Mouse (Mus musculus): Measurements from ENCODE around the gene Rnf185. TPM values are rescaled to one million over a fixed set of nuclear protein-coding genes. Genes with fewer than 3 reads are reported as not detected.

Rnf185 gene
- polyA plus RNA-seq, 1 experiment from 2014 or later = 40.6 TPM

DNA sequence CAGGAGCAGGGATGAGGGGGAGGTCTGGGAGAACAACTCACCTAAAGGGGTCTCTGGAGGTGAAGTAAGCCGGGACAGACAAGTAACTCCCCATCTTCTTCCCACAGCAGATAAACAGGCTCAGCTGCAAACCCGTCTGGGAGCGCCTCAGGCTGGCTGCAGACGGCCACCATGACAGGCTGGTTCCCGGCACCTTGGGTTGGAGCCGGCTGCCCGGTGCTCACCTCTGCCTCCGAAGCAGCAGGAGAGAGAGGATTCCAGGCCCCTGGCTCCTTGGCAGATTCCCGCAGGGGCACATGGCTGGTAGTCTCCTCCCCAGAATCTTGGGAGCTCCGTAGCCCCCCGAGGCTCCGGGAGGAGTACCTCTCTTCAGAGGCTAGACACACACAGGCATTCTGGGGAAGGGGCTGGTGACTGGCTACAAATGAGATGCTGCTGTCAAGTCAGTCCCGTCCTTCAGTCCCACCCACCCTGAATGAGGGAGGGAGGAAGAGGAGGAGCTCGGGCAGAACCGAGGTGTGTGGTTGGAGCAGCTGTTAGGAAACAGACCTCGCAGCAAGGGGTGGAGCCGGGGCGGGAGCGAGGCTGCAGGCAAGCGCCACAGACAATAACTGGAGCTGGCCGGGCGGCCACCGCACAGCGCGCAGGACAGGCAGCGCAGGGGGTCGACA lies 81.1 kb downstream of the Rnf185 start:
- H3K36me3 ChIP-seq (ENCODE audit: poor library complexity, severe bottlenecking) = no peaks in the 10 kb centered on the region
- H3K9me3 ChIP-seq (replicated peaks) = no peaks in the 10 kb centered on the region
- H3K27ac ChIP-seq = peak overlapping the region; percentile 89
- peak overlapping the region; percentile 82 for H3K4me2 ChIP-seq
- H3K4me1 ChIP-seq = peaks cover 52% of the 10 kb centered on the region
- H3K9ac ChIP-seq = peak overlapping the region; percentile 84
- no peaks in the 10 kb centered on the region for H3K27me3 ChIP-seq
- WGBS = 3% methylated on average over 27 of the region's 27 CpGs
- peak; percentile 97 for ATAC-seq
- H3K4me3 ChIP-seq = peak overlapping the region; percentile 64

GRCm38 (mm10) chr11:3370162-3370561 lies 82.0 kb downstream of the Rnf185 start:
- peaks cover 52% of the 10 kb centered on the region for H3K4me1 ChIP-seq
- no peak overlapping the region for H3K27ac ChIP-seq
- 76% methylated on average over 2 of the region's 2 CpGs for WGBS
- H3K4me2 ChIP-seq = peak overlapping the region; percentile 82
- no peaks in the 10 kb centered on the region for H3K27me3 ChIP-seq
- H3K9ac ChIP-seq = peak overlapping the region; percentile 84
- no peak for ATAC-seq
- H3K9me3 ChIP-seq (replicated peaks) = no peaks in the 10 kb centered on the region
- H3K36me3 ChIP-seq (ENCODE audit: poor library complexity, severe bottlenecking) = no peaks in the 10 kb centered on the region
- H3K4me3 ChIP-seq = peak overlapping the region; percentile 64

- ATAC-seq = no peak
- Histone ChIP-seq H3K4me1 (peaks cover 47% of the 10 kb centered on the region), H3K4me3 (peak overlapping the region; percentile 64; the same call in 1 of the 2 replicates), H3K9ac (no peak overlapping the region), H3K9me3 (replicated peaks) (no peaks in the 10 kb centered on the region), H3K4me2 (peak overlapping the region; percentile 82), H3K27ac (no peak overlapping the region), H3K36me3 (ENCODE audit: poor library complexity, severe bottlenecking) (no peaks in the 10 kb centered on the region), H3K27me3 (no peaks in the 10 kb centered on the region)
- WGBS = 78% methylated on average over 5 of the region's 5 CpGs
Observed at GRCm38 (mm10) chr11:3369449-3369848, 82.7 kb downstream of the Rnf185 start.

DNA sequence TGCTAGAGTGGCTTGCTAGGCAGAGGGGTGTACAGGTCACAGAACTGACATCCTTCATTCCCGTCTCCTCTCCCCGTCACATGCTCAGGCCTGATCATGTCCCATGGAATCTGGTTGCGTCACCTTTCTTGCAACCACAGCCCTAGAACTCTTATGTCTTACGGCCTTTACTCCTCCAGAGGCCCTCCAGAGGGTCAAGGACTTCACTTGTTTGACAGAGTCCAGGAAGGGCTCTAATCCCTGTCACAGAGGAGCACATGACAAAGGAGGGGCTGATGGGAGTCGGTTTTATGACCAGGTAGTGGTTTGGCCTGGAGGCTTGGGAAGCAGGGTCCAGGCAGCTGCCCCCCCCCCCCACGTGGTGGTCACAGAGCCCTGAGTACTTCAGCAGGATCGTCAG lies 83.2 kb downstream of the Rnf185 start:
- no peak overlapping the region for H3K27ac ChIP-seq
- H3K4me2 ChIP-seq = peak overlapping the region; percentile 82
- peaks cover 43% of the 10 kb centered on the region for H3K4me1 ChIP-seq
- no peaks in the 10 kb centered on the region for H3K9me3 ChIP-seq (replicated peaks)
- H3K27me3 ChIP-seq = no peaks in the 10 kb centered on the region
- H3K36me3 ChIP-seq (ENCODE audit: poor library complexity, severe bottlenecking) = no peaks in the 10 kb centered on the region
- H3K9ac ChIP-seq = peak overlapping the region; percentile 35; the same call in 1 of the 2 replicates
- no peak for ATAC-seq
- WGBS = 65% methylated on average over 7 of the region's 7 CpGs
- no peak overlapping the region for H3K4me3 ChIP-seq

DNA sequence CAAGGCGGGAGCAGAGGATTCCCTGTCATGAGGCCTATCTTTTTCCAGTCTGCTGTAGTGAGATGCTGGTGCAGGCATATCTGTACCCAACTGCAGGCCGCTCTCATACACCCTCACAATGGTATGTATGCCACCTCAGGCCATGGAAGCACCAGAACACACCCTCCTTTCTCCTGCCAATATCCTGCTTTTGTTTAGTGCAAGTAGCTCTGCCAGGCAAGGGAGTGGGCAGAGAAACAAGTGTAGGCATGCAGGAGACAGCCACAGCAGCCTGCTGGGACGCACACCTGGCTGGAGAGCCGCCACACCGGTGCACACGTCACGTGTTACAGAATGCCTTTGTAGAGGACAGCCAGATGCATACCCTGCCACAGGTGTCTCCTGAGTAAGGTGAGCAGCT lies 85.8 kb downstream of the Rnf185 start:
- Histone ChIP-seq H3K4me1 (peaks cover 24% of the 10 kb centered on the region), H3K4me3 (no peak overlapping the region), H3K27me3 (no peaks in the 10 kb centered on the region), H3K9me3 (replicated peaks) (peaks cover 4% of the 10 kb centered on the region; the same call in 1 of the 2 replicates), H3K36me3 (ENCODE audit: poor library complexity, severe bottlenecking) (peaks cover 11% of the 10 kb centered on the region; the same call in 1 of the 2 replicates), H3K4me2 (no peak overlapping the region), H3K9ac (no peak overlapping the region), H3K27ac (no peak overlapping the region)
- no peak for ATAC-seq
- 92% methylated on average over 7 of the region's 7 CpGs for WGBS

Other genes starting within 250 kb of the Rnf185 start
- 46.8 and 54.2 TPM in 2 replicates for gene Eif4enif1, start 250.0 kb downstream of the Rnf185 start, polyA plus RNA-seq (2015; fragmentation: Nextera tagmentation; extraction: Ambion mirVana)
- 290 and 298 TPM in 2 replicates for gene Drg1, start 185.9 kb downstream of the Rnf185 start, polyA plus RNA-seq (2015; fragmentation: Nextera tagmentation; extraction: Ambion mirVana)
- 77.6 and 85.1 TPM in 2 replicates for gene Patz1, start 163.5 kb downstream of the Rnf185 start, polyA plus RNA-seq (2015; fragmentation: Nextera tagmentation; extraction: Ambion mirVana)
- gene Pik3ip1, start 122.0 kb downstream of the Rnf185 start, polyA plus RNA-seq (2015; fragmentation: Nextera tagmentation; extraction: Ambion mirVana) = 18.7 and 22.8 TPM in 2 replicates
- 75.6 and 81.3 TPM in 2 replicates for gene Limk2, start 43.2 kb downstream of the Rnf185 start, polyA plus RNA-seq (2015; fragmentation: Nextera tagmentation; extraction: Ambion mirVana)
- 0.44 and 0.58 TPM in 2 replicates for gene Pla2g3, start 35.9 kb upstream of the Rnf185 start, polyA plus RNA-seq (2015; fragmentation: Nextera tagmentation; extraction: Ambion mirVana)
- 1.1 and 1.5 TPM in 2 replicates for gene Inpp5j, start 52.5 kb upstream of the Rnf185 start, polyA plus RNA-seq (2015; fragmentation: Nextera tagmentation; extraction: Ambion mirVana)
- gene Selenom, start 62.3 kb upstream of the Rnf185 start, polyA plus RNA-seq (2015; fragmentation: Nextera tagmentation; extraction: Ambion mirVana) = 28.2 and 30.3 TPM in 2 replicates
- 21.8 and 21.9 TPM in 2 replicates for gene Smtn, start 88.2 kb upstream of the Rnf185 start, polyA plus RNA-seq (2015; fragmentation: Nextera tagmentation; extraction: Ambion mirVana)
- gene Morc2a, start 196.8 kb upstream of the Rnf185 start, polyA plus RNA-seq (2015; fragmentation: Nextera tagmentation; extraction: Ambion mirVana) = 35.2 and 43.1 TPM in 2 replicates